Mouse (Mus musculus) liver, postnatal 0 days (tissue): ENCODE data around the gene Lrrc47. TPM values are rescaled to one million over a fixed set of nuclear protein-coding genes. Genes with fewer than 3 reads are reported as not detected.

Experiments used
- ATAC-seq: fragments of 200-750 bp; cut with Nextera tagmentation; 2 replicates; pipeline ENCODE4 v1.8.0; 2017; ENCODE audit warnings: mild to moderate bottlenecking, moderate library complexity
- DNase-seq: peaks from one replicate; pipeline ENCODE4 v3.0.0-alpha.2; 2016
- H3K27ac ChIP-seq: fragments of 300-500 bp; sonication (generic); 2 replicates; pipeline ENCODE4 v1.5.1; 2014; ENCODE audit warnings: antibody characterized with exemption, moderate library complexity, mild to moderate bottlenecking, low read depth
- H3K27me3 ChIP-seq: fragments of 300-500 bp; sonication (generic); 2 replicates; pipeline ENCODE4 v1.6.1; 2014; ENCODE audit warnings: low read length, control low read depth, mixed read lengths; ENCODE audit not compliant: insufficient read depth
- H3K36me3 ChIP-seq: fragments of 300-500 bp; sonication (generic); replicated peaks from 2 replicates; pipeline ENCODE4 v1.6.1; 2014; ENCODE audit warnings: mild to moderate bottlenecking, control low read depth, low read length, moderate library complexity, mixed read lengths; ENCODE audit not compliant: insufficient read depth
- H3K4me1 ChIP-seq: fragments of 300-500 bp; sonication (generic); 2 replicates; pipeline ENCODE4 v1.6.1; 2014; ENCODE audit warnings: antibody characterized with exemption, mild to moderate bottlenecking, control low read depth; ENCODE audit not compliant: insufficient read depth
- H3K4me2 ChIP-seq: fragments of 300-500 bp; sonication (generic); 2 replicates; pipeline ENCODE4 v1.6.1; 2014; ENCODE audit warnings: low read depth, mild to moderate bottlenecking, low read length, moderate library complexity, mixed read lengths
- H3K4me3 ChIP-seq: fragments of 300-500 bp; sonication (generic); 2 replicates; pipeline ENCODE4 v1.5.1; 2014; ENCODE audit warnings: low read depth, low read length
- H3K9ac ChIP-seq: fragments of 300-500 bp; sonication (generic); replicated peaks from 2 replicates; pipeline ENCODE4 v1.6.1; 2014; ENCODE audit warnings: mild to moderate bottlenecking, moderate library complexity
- H3K9me3 ChIP-seq: fragments of 300-500 bp; sonication (generic); 2 replicates; pipeline ENCODE4 v1.6.1; 2016; ENCODE audit warnings: mild to moderate bottlenecking, control low read depth, low read length, mixed read lengths
- CTCF ChIP-seq: sonication (generic); IDR thresholded peaks from 2 replicates; pipeline ENCODE4 v1.5.1; 2016; ENCODE audit warnings: antibody characterized with exemption, low read depth
- EP300 ChIP-seq: IDR thresholded peaks from 2 replicates; pipeline ENCODE4 v1.6.1; 2016; ENCODE audit warnings: antibody characterized with exemption, low read depth, mild to moderate bottlenecking
- whole genome bisulfite sequencing: fragments of 180-500 bp; shearing (Covaris S2); extraction: QIAGEN DNeasy Blood & Tissue Kit; methylation state at CpG from one replicate; pipeline ENCODE4 v1.1.7; 2014; ENCODE audit not compliant: insufficient replicate concordance; 5-methylcytosine and 5-hydroxymethylcytosine counted together
- polyA plus RNA-seq: library from polyadenylated mRNA; unstranded; fragments of >200 nt; fragmentation: Nextera tagmentation; extraction: Ambion mirVana; gene quantifications from 2 replicates; pipeline ENCODE4 v1.2.1, GENCODE M21; 2015

Gene Lrrc47
- polyA plus RNA-seq, 1 experiment from 2014 or later = 9.4 TPM

- 53% methylated on average over 14 of the region's 14 CpGs for WGBS
- H3K27me3 ChIP-seq = no peaks in the 10 kb centered on the region
- no peak overlapping the region for H3K4me2 ChIP-seq
- ATAC-seq = no peak
- no peaks in the 10 kb centered on the region for H3K4me1 ChIP-seq
- no peaks in the 10 kb centered on the region for H3K9me3 ChIP-seq
- H3K9ac ChIP-seq = no peak overlapping the region
- no peak overlapping the region for H3K27ac ChIP-seq
- no peaks in the 10 kb centered on the region for H3K36me3 ChIP-seq
- no peak for DNase-seq
- TF ChIP-seq CTCF (peak; percentile 93), EP300 (no peak)
- no peak overlapping the region for H3K4me3 ChIP-seq
Observed at GRCm38 (mm10) chr4:154064827-154065773, 53.6 kb downstream of the Lrrc47 start.

DNA sequence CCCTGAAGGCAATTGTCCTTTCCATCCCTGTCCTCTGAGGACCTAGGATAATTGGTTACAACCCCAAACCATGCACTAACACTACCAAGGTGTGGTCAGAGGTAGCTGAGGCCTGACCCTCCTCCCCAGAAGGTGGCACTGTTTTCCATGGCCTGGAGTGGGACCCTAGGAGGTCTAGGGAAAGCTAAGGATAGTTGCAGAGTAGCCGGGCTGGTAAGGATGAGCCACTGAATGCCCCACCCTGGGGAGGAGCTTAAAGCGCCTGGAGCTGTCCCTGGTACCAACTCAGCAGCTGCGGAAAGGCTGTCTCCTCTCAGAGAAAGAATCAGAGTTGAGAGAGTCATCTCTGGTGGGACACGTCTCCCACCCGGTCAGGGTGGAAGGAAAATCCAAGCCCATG is 59.4 kb downstream of the Lrrc47 start:
- Histone ChIP-seq H3K4me3 (no peak overlapping the region), H3K27me3 (peaks cover 20% of the 10 kb centered on the region), H3K27ac (no peak overlapping the region), H3K4me2 (no peak overlapping the region), H3K9me3 (no peaks in the 10 kb centered on the region), H3K36me3 (no peaks in the 10 kb centered on the region), H3K9ac (no peak overlapping the region), H3K4me1 (no peaks in the 10 kb centered on the region)
- WGBS = under 1% methylated on average over 5 of the region's 5 CpGs
- TF ChIP-seq EP300 (no peak), CTCF (peak; percentile 32)
- ATAC-seq (0 out of 2 replicates have a peak, but pooled peaks have one; percentile 41), DNase-seq (peak; percentile 58)

Other genes with a start within 250 kb of the Lrrc47 start
- 56.1 and 59.5 TPM in 2 replicates for gene A430005L14Rik, start 54.5 kb upstream of the Lrrc47 start, polyA plus RNA-seq
- gene Dffb, start 36.6 kb upstream of the Lrrc47 start, polyA plus RNA-seq = 3.6 and 4.6 TPM in 2 replicates
- gene Cep104, start 36.5 kb upstream of the Lrrc47 start, polyA plus RNA-seq = 1.9 and 2.5 TPM in 2 replicates
- 86.4 and 93.6 TPM in 2 replicates for gene Smim1, start 14.5 kb downstream of the Lrrc47 start, polyA plus RNA-seq
- gene Ccdc27, start 30.9 kb downstream of the Lrrc47 start, polyA plus RNA-seq = not detected in 2 replicates
- gene Trp73, start 128.5 kb downstream of the Lrrc47 start, polyA plus RNA-seq = not detected in 2 replicates
- gene Wrap73, start 130.6 kb downstream of the Lrrc47 start, polyA plus RNA-seq = 12.4 and 14.1 TPM in 2 replicates
- gene Tprgl, start 148.9 kb downstream of the Lrrc47 start, polyA plus RNA-seq = 74.4 and 83.4 TPM in 2 replicates
- 0.67 and 0.89 TPM in 2 replicates for gene Megf6, start 159.0 kb downstream of the Lrrc47 start, polyA plus RNA-seq